Mouse (Mus musculus) intestine, embryonic 16.5 days (tissue): ENCODE data around the gene Scd3. TPM values are rescaled to one million over a fixed set of nuclear protein-coding genes. Genes with fewer than 3 reads are reported as not detected.

Experiments
- ATAC-seq: fragments of 200-750 bp; cut with Nextera tagmentation; 2 replicates; pipeline ENCODE4 v1.8.0; 2017; ENCODE audit warnings: moderate TSS enrichment, moderate library complexity
- H3K27ac ChIP-seq: fragments of 300-500 bp; sonication (generic); 2 replicates; pipeline ENCODE4 v1.5.1; 2014; ENCODE audit warnings: mild to moderate bottlenecking, low read length
- H3K27me3 ChIP-seq: fragments of 300-500 bp; sonication (generic); replicated peaks from 2 replicates; pipeline ENCODE4 v1.6.1; 2014; ENCODE audit warnings: low read length, control low read depth, mixed read lengths; ENCODE audit not compliant: control insufficient read depth, insufficient read depth
- H3K36me3 ChIP-seq: fragments of 300-500 bp; sonication (generic); 2 replicates; pipeline ENCODE4 v1.6.1; 2014; ENCODE audit warnings: low read length, control low read depth; ENCODE audit not compliant: control insufficient read depth, insufficient read depth
- H3K4me1 ChIP-seq: fragments of 300-500 bp; sonication (generic); 2 replicates; pipeline ENCODE4 v1.6.1; 2014; ENCODE audit warnings: low read length, control low read depth, mixed read lengths; ENCODE audit not compliant: control insufficient read depth, insufficient read depth
- H3K4me2 ChIP-seq: fragments of 300-500 bp; sonication (generic); 2 replicates; pipeline ENCODE4 v1.6.1; 2014; ENCODE audit warnings: low read depth, low read length, control low read depth
- H3K4me3 ChIP-seq: fragments of 300-500 bp; sonication (generic); 2 replicates; pipeline ENCODE4 v1.5.1; 2014; ENCODE audit warnings: mild to moderate bottlenecking, low read length
- H3K9ac ChIP-seq: fragments of 300-500 bp; sonication (generic); 2 replicates; pipeline ENCODE4 v1.6.1; 2014; ENCODE audit warnings: low read depth, low read length
- H3K9me3 ChIP-seq: fragments of 300-500 bp; sonication (generic); 2 replicates; pipeline ENCODE4 v1.6.1; 2016; ENCODE audit warnings: low read length, control low read depth; ENCODE audit not compliant: control insufficient read depth
- WGBS: fragments of 180-500 bp; shearing (Covaris S2); extraction: QIAGEN DNeasy Blood & Tissue Kit; methylation state at CpG from one replicate; pipeline ENCODE4 v1.1.7; 2014; 5-methylcytosine and 5-hydroxymethylcytosine counted together
- polyA plus RNA-seq: library from polyadenylated mRNA; unstranded; fragments of >200 nt; fragmentation: Nextera tagmentation; extraction: Ambion mirVana; gene quantifications from 2 replicates; pipeline ENCODE4 v1.2.1, GENCODE M21; 2015

Scd3 gene
- polyA plus RNA-seq, 1 experiment from 2014 or later, result 0.12 TPM

- H3K9ac ChIP-seq, result no peak overlapping the region
- H3K4me3 ChIP-seq, result no peak overlapping the region
- no peak for ATAC-seq
- no peak overlapping the region for H3K27ac ChIP-seq
- no peaks in the 10 kb centered on the region for H3K27me3 ChIP-seq
- no peaks in the 10 kb centered on the region for H3K9me3 ChIP-seq
- H3K4me1 ChIP-seq, result peaks cover 12% of the 10 kb centered on the region
- no peak overlapping the region for H3K4me2 ChIP-seq
- WGBS, result 84% methylated on average over 3 of the region's 3 CpGs
- no peaks in the 10 kb centered on the region for H3K36me3 ChIP-seq
These were observed 60.5 kb downstream of the Scd3 start for GRCm38 (mm10) chr19:44263581-44263980.

- no peak overlapping the region for H3K4me2 ChIP-seq
- no peaks in the 10 kb centered on the region for H3K27me3 ChIP-seq
- H3K9ac ChIP-seq, result no peak overlapping the region
- no peaks in the 10 kb centered on the region for H3K9me3 ChIP-seq
- no peak overlapping the region for H3K4me3 ChIP-seq
- ATAC-seq, result no peak
- no peak overlapping the region for H3K27ac ChIP-seq
- 70% methylated on average over 9 of the region's 9 CpGs for WGBS
- no peaks in the 10 kb centered on the region for H3K36me3 ChIP-seq
- H3K4me1 ChIP-seq, result peaks cover 12% of the 10 kb centered on the region
These were observed 61.2 kb downstream of the Scd3 start for GRCm38 (mm10) chr19:44264226-44264625.

GRCm38 (mm10) chr19:44265300-44265699 is 62.2 kb downstream of the Scd3 start:
- Histone ChIP-seq H3K36me3 (no peaks in the 10 kb centered on the region), H3K9ac (no peak overlapping the region), H3K4me1 (peaks cover 12% of the 10 kb centered on the region), H3K27ac (no peak overlapping the region), H3K27me3 (no peaks in the 10 kb centered on the region), H3K4me3 (no peak overlapping the region), H3K4me2 (no peak overlapping the region), H3K9me3 (no peaks in the 10 kb centered on the region)
- ATAC-seq, result no peak
- WGBS, result 63% methylated on average over 7 of the region's 7 CpGs

- Histone ChIP-seq H3K4me1 (peaks cover 12% of the 10 kb centered on the region), H3K9ac (peak overlapping the region; percentile 73; the same call in 1 of the 2 replicates), H3K4me2 (peak overlapping the region; percentile 63; the same call in 1 of the 2 replicates), H3K27ac (peak overlapping the region; percentile 97), H3K27me3 (no peaks in the 10 kb centered on the region), H3K9me3 (no peaks in the 10 kb centered on the region), H3K36me3 (no peaks in the 10 kb centered on the region), H3K4me3 (no peak overlapping the region)
- no peak for ATAC-seq
- 59% methylated on average over 5 of the region's 5 CpGs for WGBS
These were observed 62.9 kb downstream of the Scd3 start for GRCm38 (mm10) chr19:44265911-44266337.

GRCm38 (mm10) chr19:44266458-44266823 is 63.4 kb downstream of the Scd3 start:
- Histone ChIP-seq H3K4me1 (peaks cover 12% of the 10 kb centered on the region), H3K9me3 (no peaks in the 10 kb centered on the region), H3K9ac (peak overlapping the region; percentile 73; the same call in 1 of the 2 replicates), H3K27me3 (no peaks in the 10 kb centered on the region), H3K4me3 (peak overlapping the region; percentile 58), H3K36me3 (no peaks in the 10 kb centered on the region), H3K4me2 (peak overlapping the region; percentile 63), H3K27ac (peak overlapping the region; percentile 97)
- peak; percentile 26 for ATAC-seq
- WGBS, result 10% methylated on average over 6 of the region's 6 CpGs

- H3K27ac ChIP-seq, result peak overlapping the region; percentile 97
- peak overlapping the region; percentile 58 for H3K4me3 ChIP-seq
- H3K4me2 ChIP-seq, result peak overlapping the region; percentile 63
- H3K36me3 ChIP-seq, result no peaks in the 10 kb centered on the region
- ATAC-seq, result peak; percentile 99
- under 1% methylated on average over 43 of the region's 43 CpGs for WGBS
- H3K4me1 ChIP-seq, result peaks cover 12% of the 10 kb centered on the region
- H3K9me3 ChIP-seq, result no peaks in the 10 kb centered on the region
- peak overlapping the region; percentile 73 for H3K9ac ChIP-seq
- H3K27me3 ChIP-seq, result no peaks in the 10 kb centered on the region
These were observed 63.9 kb downstream of the Scd3 start for GRCm38 (mm10) chr19:44266824-44267498.

- Histone ChIP-seq H3K9ac (peak overlapping the region; percentile 73), H3K27ac (peak overlapping the region; percentile 97), H3K9me3 (no peaks in the 10 kb centered on the region), H3K4me2 (peak overlapping the region; percentile 63), H3K27me3 (no peaks in the 10 kb centered on the region), H3K4me1 (peaks cover 12% of the 10 kb centered on the region), H3K4me3 (peak overlapping the region; percentile 58), H3K36me3 (no peaks in the 10 kb centered on the region)
- ATAC-seq, result no peak
- WGBS, result 8% methylated on average over 17 of the region's 18 CpGs
These were observed 64.5 kb downstream of the Scd3 start for GRCm38 (mm10) chr19:44267499-44268002.

- H3K4me3 ChIP-seq, result no peak overlapping the region
- WGBS, result 78% methylated on average over 4 of the region's 4 CpGs
- H3K27ac ChIP-seq, result no peak overlapping the region
- no peak overlapping the region for H3K4me2 ChIP-seq
- H3K9me3 ChIP-seq, result no peaks in the 10 kb centered on the region
- no peaks in the 10 kb centered on the region for H3K36me3 ChIP-seq
- no peak overlapping the region for H3K9ac ChIP-seq
- no peaks in the 10 kb centered on the region for H3K4me1 ChIP-seq
- no peaks in the 10 kb centered on the region for H3K27me3 ChIP-seq
- ATAC-seq, result no peak
These were observed 70.6 kb downstream of the Scd3 start for GRCm38 (mm10) chr19:44273711-44274110.

- no peaks in the 10 kb centered on the region for H3K36me3 ChIP-seq
- H3K9ac ChIP-seq, result no peak overlapping the region
- H3K4me1 ChIP-seq, result no peaks in the 10 kb centered on the region
- H3K4me2 ChIP-seq, result no peak overlapping the region
- H3K27me3 ChIP-seq, result no peaks in the 10 kb centered on the region
- no peak overlapping the region for H3K27ac ChIP-seq
- no peak for ATAC-seq
- no peaks in the 10 kb centered on the region for H3K9me3 ChIP-seq
- 96% methylated on average over 4 of the region's 4 CpGs for WGBS
- no peak overlapping the region for H3K4me3 ChIP-seq
These were observed 71.4 kb downstream of the Scd3 start for GRCm38 (mm10) chr19:44274452-44274851.
